Mouse (Mus musculus) heart, embryonic 14.5 days (tissue): ENCODE measurements around the gene Ctcf. TPM values are rescaled to one million over a fixed set of nuclear protein-coding genes. Genes with fewer than 3 reads are reported as not detected.
A peak's percentile ranks its signal among the peaks of the same experiment; 100 is the strongest.

ENCODE experiments used
- ATAC-seq: fragments of 200-750 bp; cut with Nextera tagmentation; 2 replicates; pipeline ENCODE4 v1.8.0; 2017; ENCODE audit warnings: low read depth, moderate TSS enrichment; ENCODE audit not compliant: insufficient number of reproducible peaks, insufficient read depth, low FRiP score
- H3K27ac ChIP-seq, 2 experiments: fragments of 200-500 bp in 1 of 2; fragments of 300-500 bp in 1 of 2; sonication (generic) in 1 of 2; replicated peaks in 1 of 2; 2 replicates each; pipeline ENCODE4 v1.5.1; 2012 to 2014; ENCODE audit warnings: low read depth in 2 of 2, low read length in 2 of 2, control low read depth in 1 of 2, mild to moderate bottlenecking in 1 of 2, mixed read lengths in 1 of 2; ENCODE audit not compliant: control insufficient read depth in 1 of 2, insufficient read depth in 1 of 2
- H3K27me3 ChIP-seq: fragments of 300-500 bp; sonication (generic); 2 replicates; pipeline ENCODE4 v1.6.1; 2014; ENCODE audit warnings: mild to moderate bottlenecking, low read length, control low read depth; ENCODE audit not compliant: control insufficient read depth, insufficient read depth
- H3K36me3 ChIP-seq: fragments of 300-500 bp; sonication (generic); 2 replicates; pipeline ENCODE4 v1.6.1; 2014; ENCODE audit warnings: mild to moderate bottlenecking, control low read depth, low read length, mixed read lengths; ENCODE audit not compliant: control insufficient read depth, insufficient read depth
- H3K4me1 ChIP-seq, 2 experiments: fragments of 200-500 bp in 1 of 2; fragments of 300-500 bp in 1 of 2; sonication (generic) in 1 of 2; 2 replicates each; pipeline ENCODE4 v1.6.1; 2012 to 2014; ENCODE audit warnings: low read length in 2 of 2, control low read depth in 1 of 2, mixed read lengths in 1 of 2; ENCODE audit not compliant: control insufficient read depth in 2 of 2, insufficient read depth in 2 of 2
- H3K4me2 ChIP-seq: fragments of 300-500 bp; sonication (generic); 2 replicates; pipeline ENCODE4 v1.6.1; 2014; ENCODE audit warnings: mild to moderate bottlenecking, low read length
- H3K4me3 ChIP-seq, 2 experiments: fragments of 200-500 bp in 1 of 2; fragments of 300-500 bp in 1 of 2; sonication (generic) in 1 of 2; 2 replicates each; pipeline ENCODE4 v1.5.1; 2012 to 2014; ENCODE audit warnings: low read length in 2 of 2, mild to moderate bottlenecking in 2 of 2, control low read depth in 1 of 2, low read depth in 1 of 2, moderate library complexity in 1 of 2; ENCODE audit not compliant: control insufficient read depth in 1 of 2, insufficient read depth in 1 of 2
- H3K9ac ChIP-seq: fragments of 300-500 bp; sonication (generic); 2 replicates; pipeline ENCODE4 v1.6.1; 2014; ENCODE audit warnings: mild to moderate bottlenecking, low read length
- H3K9me3 ChIP-seq: fragments of 300-500 bp; sonication (generic); 2 replicates; pipeline ENCODE4 v1.6.1; 2016; ENCODE audit warnings: low read length, control low read depth; ENCODE audit not compliant: control insufficient read depth
- WGBS: fragments of 180-500 bp; shearing (Covaris S2); extraction: QIAGEN DNeasy Blood & Tissue Kit; methylation state at CpG from one replicate; pipeline ENCODE4 v1.1.7; 2014; 5-methylcytosine and 5-hydroxymethylcytosine counted together
- polyA plus RNA-seq: library from polyadenylated mRNA; unstranded; fragments of >200 nt; fragmentation: Nextera tagmentation; extraction: Ambion mirVana; gene quantifications from 2 replicates; pipeline ENCODE4 v1.2.1, GENCODE M21; 2014

Ctcf gene
- polyA plus RNA-seq: 54.7 and 62.5 TPM in 2 replicates

DNA sequence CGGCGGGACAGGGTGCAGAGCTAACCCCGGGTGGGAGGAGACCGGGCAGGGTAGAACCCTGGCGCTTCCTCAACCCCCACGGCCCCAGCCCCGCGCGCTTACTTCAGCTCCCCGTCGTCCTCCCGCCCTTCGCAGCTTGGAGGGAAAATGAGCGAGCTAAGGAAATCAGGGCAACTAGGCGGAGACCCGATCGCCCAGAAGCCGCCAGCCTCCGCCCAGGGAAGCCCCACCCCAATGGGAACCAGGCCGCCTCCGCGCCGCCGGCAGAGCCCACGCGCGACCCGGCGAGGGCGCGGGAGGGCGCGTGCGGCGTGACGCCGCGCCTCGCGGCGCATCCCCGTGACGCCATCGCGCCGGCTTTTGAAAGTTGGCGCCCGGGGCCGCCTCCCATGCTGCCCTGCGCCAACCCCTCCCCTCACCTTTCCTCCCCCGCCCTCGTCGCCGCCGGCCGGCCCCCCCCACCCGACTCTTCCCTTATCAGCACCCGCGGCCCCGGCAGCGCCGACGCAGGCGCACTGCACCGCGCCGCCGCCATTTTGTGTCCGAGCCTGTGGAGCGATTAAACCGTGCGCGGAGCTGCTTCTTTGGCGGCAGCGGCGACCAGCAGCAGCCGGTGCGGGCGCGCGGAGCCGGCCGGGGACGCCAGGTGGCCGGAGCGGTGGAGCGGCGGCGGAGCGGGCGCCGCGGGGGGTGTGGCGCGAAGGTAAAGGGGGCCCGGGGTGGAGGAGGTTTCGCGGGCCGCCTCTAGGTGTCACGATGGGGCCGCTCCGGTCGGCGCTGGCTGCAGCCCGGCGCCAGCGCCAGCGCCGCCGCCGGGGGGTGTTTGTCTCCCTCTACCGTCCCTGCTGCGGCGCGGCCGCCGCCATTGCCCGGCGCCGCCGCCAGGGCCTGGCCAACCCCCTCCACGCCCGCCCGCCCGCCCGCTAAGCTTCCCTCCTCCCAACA lies at the start of gene Ctcf:
Gene Ctcf (plus strand): TSS at position 551 of the 945 bp plus-strand sequence.
- H3K4me3 ChIP-seq: peak within 1 kb of the TSS; percentile 87 to 91
- peaks cover 4 to 17% of the 10 kb centered on the region in 2 experiments for H3K4me1 ChIP-seq
- H3K36me3 ChIP-seq: 0 out of 2 replicates have a peak, but pooled peaks cover 4% of the 10 kb centered on the region
- H3K27me3 ChIP-seq: no peaks in the 10 kb centered on the region
- WGBS: under 1% methylated on average over 92 of the region's 126 CpGs
- H3K4me2 ChIP-seq: peak within 1 kb of the TSS; percentile 92
- no peaks in the 10 kb centered on the region for H3K9me3 ChIP-seq
- ATAC-seq: peak; percentile 91
- peak within 1 kb of the TSS; percentile 95 for H3K9ac ChIP-seq
- H3K27ac ChIP-seq: peak within 1 kb of the TSS; percentile 100

DNA sequence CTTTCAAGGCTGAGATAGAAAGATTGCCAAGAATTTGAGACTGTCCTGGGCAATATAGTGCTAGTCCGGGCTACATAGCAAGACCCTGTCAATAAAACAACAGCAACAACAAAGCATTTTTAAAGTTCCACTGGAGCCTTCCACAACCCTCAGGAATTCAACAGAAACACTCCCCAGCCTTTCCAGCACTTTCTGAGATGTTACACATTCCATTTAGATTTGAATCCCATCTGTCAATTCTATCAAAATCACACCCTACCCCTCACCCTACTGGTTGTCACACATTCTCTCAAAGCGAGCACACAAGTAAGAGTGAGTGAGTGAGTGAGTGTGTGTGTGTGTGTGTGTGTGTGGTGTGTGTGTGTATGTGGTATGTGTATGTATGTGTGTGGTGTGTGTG lies 43.9 kb upstream of the Ctcf start:
- 70% methylated on average over 2 of the region's 2 CpGs for WGBS
- no peak overlapping the region for H3K4me2 ChIP-seq
- H3K4me3 ChIP-seq: no peak overlapping the region
- H3K36me3 ChIP-seq: no peaks in the 10 kb centered on the region
- H3K9ac ChIP-seq: no peak overlapping the region
- H3K27ac ChIP-seq: no peak overlapping the region
- no peaks in the 10 kb centered on the region for H3K9me3 ChIP-seq
- H3K4me1 ChIP-seq: peaks cover 8 to 18% of the 10 kb centered on the region in 2 experiments
- H3K27me3 ChIP-seq: no peaks in the 10 kb centered on the region
- no peak for ATAC-seq

DNA sequence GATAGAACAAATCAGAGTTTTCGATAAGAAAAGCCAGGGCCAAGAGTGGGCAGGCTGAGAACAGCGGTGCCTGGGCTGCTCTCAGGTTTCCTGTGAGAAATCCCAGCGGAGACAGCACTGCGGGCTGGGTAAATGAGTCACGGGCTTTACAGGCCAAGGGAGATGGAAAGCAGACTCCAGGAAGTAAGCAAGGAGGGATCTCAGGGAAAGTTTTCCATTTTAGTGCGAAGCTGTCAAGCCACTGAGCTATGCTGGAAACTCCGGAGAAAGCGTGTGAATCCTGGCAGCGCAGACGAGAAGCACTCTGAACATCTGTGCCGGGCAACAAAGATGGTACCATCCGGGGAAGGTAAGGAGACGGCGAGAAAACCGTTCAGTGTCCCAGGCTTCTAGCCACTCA lies 42.5 kb upstream of the Ctcf start:
- Histone ChIP-seq H3K9ac (peak overlapping the region; percentile 63), H3K27ac (peak overlapping the region; percentile 82 to 83), H3K36me3 (no peaks in the 10 kb centered on the region), H3K4me1 (peaks cover 8 to 18% of the 10 kb centered on the region in 2 experiments), H3K9me3 (no peaks in the 10 kb centered on the region), H3K4me2 (peak overlapping the region; percentile 62), H3K4me3 (peak overlapping the region; percentile 27 to 39), H3K27me3 (no peaks in the 10 kb centered on the region)
- WGBS: 3% methylated on average over 15 of the region's 15 CpGs
- ATAC-seq: peak; percentile 67; the same call in 1 of the 2 replicates

DNA sequence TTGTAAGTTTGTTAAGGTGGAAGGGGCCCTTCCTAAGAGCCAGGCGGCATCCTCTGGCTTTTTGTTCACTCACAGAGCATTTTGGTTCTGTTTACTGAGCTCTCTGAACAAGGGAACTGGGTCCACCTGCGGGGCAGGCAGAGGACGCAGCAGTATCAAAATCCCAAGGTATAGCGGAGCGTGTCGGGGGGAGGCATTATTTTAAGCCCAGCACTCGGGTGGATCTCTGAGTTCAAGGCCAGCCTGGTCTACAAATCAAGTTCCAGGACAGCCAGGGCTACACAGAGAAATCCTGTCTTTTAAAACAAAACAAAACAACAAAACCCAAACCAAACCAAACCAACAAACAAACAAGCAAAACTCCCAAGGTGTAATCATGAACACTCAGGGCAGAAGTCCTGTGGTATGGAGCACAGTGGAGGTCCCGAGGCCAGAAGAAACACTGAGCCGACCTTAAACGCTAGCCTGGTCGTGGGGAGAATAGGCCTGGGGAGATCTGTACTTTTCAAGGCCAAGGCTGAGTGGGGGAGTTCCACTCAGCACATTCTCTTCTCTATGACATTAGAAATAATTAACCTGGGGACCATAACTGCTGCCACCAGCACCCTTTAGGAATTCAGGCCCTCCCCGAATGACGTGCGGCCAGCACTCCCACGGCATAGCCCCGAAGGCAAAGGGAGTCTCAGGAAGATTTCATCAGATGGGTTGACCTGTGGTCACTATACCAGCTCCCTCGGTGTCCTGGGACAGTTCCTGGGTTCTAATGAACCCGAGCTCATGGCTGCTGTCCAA lies 41.7 kb upstream of the Ctcf start:
- Histone ChIP-seq H3K4me3 (peak overlapping the region; percentile 16 to 27; a peak in 2 of 4 replicates), H3K36me3 (no peaks in the 10 kb centered on the region), H3K4me2 (peak overlapping the region; percentile 62), H3K4me1 (peaks cover 8 to 18% of the 10 kb centered on the region in 2 experiments), H3K27me3 (no peaks in the 10 kb centered on the region), H3K9ac (peak overlapping the region; percentile 63), H3K27ac (peak overlapping the region; percentile 46 to 82; a peak in 3 of 4 replicates), H3K9me3 (no peaks in the 10 kb centered on the region)
- no peak for ATAC-seq
- WGBS: 58% methylated on average over 18 of the region's 18 CpGs

DNA sequence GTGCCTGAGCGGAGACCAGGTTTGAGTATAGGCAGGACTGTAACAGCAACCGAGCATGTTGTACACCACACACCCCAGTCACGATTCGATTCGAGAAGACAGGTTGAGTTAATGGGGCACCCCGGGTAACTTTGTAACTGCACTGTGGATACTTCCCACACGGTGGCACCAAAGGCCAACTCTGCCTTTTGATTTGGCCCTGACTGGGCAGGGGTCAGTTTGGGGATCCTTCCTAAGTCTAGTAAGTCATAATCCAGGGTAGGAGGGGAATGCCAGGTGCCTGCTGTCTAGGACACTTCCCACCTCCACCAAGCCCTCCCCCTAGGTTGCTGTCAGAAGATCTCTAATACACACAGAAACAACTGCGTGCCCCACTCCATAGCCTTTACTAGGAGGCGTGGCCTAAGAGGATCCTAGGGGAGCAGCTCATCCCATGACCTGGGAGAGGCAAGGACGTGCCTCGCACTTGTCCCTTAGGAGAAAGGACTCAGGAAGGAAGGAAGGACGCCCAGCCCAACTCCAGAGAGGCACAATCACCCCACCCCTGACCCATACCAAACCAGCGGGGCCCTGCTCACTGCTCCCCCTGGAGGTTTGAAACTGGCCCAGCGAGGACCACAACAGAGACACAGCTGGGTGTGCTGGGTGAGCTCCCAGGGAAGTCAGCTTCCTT lies 39.9 kb upstream of the Ctcf start:
- Histone ChIP-seq H3K4me2 (peak overlapping the region; percentile 64), H3K27ac (no peak overlapping the region), H3K9ac (peak overlapping the region; percentile 47; the same call in 1 of the 2 replicates), H3K27me3 (no peaks in the 10 kb centered on the region), H3K9me3 (no peaks in the 10 kb centered on the region), H3K36me3 (no peaks in the 10 kb centered on the region), H3K4me3 (peak overlapping the region; percentile 25 to 29), H3K4me1 (peaks cover 8 to 18% of the 10 kb centered on the region in 2 experiments)
- WGBS: 6% methylated on average over 14 of the region's 14 CpGs
- ATAC-seq: peak; percentile 57

DNA sequence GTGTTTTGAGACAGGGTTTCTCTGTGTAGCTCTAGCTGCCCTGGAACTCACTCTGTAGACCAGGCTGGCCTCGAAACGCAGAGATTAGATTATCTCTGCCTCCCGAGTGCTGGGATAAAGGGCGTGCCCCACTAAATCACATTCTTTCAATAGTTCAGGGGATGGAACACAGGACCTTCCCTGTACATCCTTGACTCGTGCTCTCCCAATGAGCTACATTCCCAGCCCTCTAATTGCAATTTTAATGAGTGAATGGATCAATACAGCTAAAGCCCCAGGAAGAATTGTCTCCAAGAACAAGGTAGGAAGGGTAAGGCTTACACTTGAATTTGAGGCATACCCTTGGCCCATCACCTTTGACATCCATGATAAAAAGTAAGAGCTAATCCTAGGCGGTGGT lies 37.6 kb upstream of the Ctcf start:
- no peak for ATAC-seq
- Histone ChIP-seq H3K4me2 (no peak overlapping the region), H3K4me1 (peaks cover 8 to 18% of the 10 kb centered on the region in 2 experiments), H3K27ac (no peak overlapping the region), H3K27me3 (no peaks in the 10 kb centered on the region), H3K9ac (no peak overlapping the region), H3K4me3 (no peak overlapping the region), H3K36me3 (no peaks in the 10 kb centered on the region), H3K9me3 (no peaks in the 10 kb centered on the region)
- 58% methylated on average over 6 of the region's 6 CpGs for WGBS

DNA sequence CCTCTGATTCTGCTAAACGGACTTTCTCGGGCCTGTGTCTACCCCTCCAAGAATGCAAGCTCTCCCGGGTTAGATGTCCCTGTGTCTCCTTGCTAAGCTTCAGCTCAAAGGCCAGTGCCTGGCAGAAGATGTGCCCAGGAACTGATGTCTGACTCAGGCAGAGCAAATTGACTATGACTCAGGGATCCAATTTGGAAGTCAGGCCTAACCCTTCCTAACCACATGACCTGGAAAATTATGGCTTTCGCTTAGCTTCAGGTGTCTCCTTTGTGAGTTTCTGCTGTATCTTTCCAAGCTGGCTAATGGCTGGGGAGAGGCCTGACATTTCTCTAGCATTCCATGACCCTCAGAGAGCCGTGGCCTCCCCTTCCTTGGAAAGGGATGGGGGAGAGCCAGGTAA lies 35.1 kb upstream of the Ctcf start:
- H3K9me3 ChIP-seq: no peaks in the 10 kb centered on the region
- ATAC-seq: no peak
- H3K4me3 ChIP-seq: no peak overlapping the region
- H3K4me2 ChIP-seq: no peak overlapping the region
- peaks cover 8 to 9% of the 10 kb centered on the region in 2 experiments for H3K4me1 ChIP-seq
- no peaks in the 10 kb centered on the region for H3K27me3 ChIP-seq
- no peak overlapping the region for H3K27ac ChIP-seq
- no peak overlapping the region for H3K9ac ChIP-seq
- WGBS: 66% methylated on average over 5 of the region's 5 CpGs
- H3K36me3 ChIP-seq: no peaks in the 10 kb centered on the region
